Comparison of ENCODE assay signal across 8 mouse cellular contexts in the genomic region with DNA sequence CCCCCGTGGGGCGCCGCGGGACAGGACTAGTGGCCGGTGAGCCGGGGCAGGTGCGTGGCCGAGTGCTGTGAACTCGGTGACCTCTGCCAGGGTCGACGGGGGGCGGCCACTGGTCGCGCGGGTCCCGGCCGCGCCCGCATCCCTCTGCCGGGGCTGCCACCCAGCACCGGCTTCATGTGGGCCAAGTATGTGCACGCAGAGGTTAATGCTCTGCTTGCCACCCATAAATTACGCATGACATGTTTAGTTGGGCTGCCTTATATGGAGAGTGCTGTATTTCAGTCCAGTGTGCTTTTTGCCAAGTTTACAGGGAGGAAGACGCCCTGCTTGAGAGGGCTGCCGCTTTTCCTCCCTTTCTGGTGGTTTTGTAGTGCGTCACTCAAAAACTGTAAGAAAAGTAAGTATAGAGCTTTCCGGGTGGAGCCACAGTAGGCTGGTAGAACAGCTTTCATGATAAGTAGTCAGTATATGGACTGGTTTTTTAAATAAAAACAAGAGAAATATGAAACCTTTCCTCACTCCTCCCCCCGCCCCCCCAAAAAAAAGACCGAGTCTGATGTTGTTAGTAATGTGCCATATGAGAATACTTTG. TPM values are rescaled to one million over a fixed set of nuclear protein-coding genes. Genes with fewer than 3 reads are reported as not detected.
DNase-seq lines count a peak whose midpoint lies in the region; ATAC-seq and TF ChIP-seq lines count a peak whose summit lies in the region.

No protein-coding gene starts in this region.

- H3K4me2 ChIP-seq in midbrain, embryonic 16.5 days (ENCODE audit: low read length): peak overlapping the region; percentile 85

- DNase-seq in A20 (ENCODE audit: low read depth, low spot score) (peak; percentile 81), MN1 (ENCODE audit: low spot score) (peak; percentile 77)
- peak; percentile 72 to 75 for DNase-seq in gastrocnemius, adult 8-10 months (ENCODE audit: low spot score in 2 of 2)
- DNase-seq in liver, adult 2 months (ENCODE audit: extremely low read depth, low read depth, low spot score): peak; percentile 86
- DNase-seq in thymus, postnatal 10 days (ENCODE audit: low spot score in 2 of 2): peak; percentile 38 to 45

- TF ChIP-seq CTCF in cortical plate, adult 2 months (IDR thresholded peaks at IDR 0.05; ENCODE audit: extremely low read depth, insufficient read depth, low read length): no peak
- no peak for TF ChIP-seq CTCF in liver, adult 2 months (IDR thresholded peaks at IDR 0.05; ENCODE audit: low read depth, low read length)

- WGBS in liver, adult 2 months: 1% methylated on average over 29 of the region's 29 CpGs
- WGBS in midbrain, embryonic 16.5 days: 1% methylated on average over 28 of the region's 29 CpGs

- peaks cover 21% of the 10 kb centered on the region; the same call in 1 of the 2 replicates for H3K79me2 ChIP-seq in liver, adult 2 months (ENCODE audit: control insufficient read depth, insufficient read depth, low read length)

- no peaks in the 10 kb centered on the region for H3K9me3 ChIP-seq in midbrain, embryonic 16.5 days (replicated peaks; ENCODE audit: control insufficient read depth, low read length, poor library complexity, severe bottlenecking)

- TF ChIP-seq POLR2A in cortical plate, adult 2 months (IDR thresholded peaks at IDR 0.05; ENCODE audit: extremely low read depth, insufficient read depth, low read length): 0 out of 2 replicates have a peak, but pooled peaks have one; percentile 25
- TF ChIP-seq POLR2A in liver, adult 2 months (IDR thresholded peaks at IDR 0.05; ENCODE audit: extremely low read depth, insufficient read depth, low read length): no peak

- peak overlapping the region; percentile 87 for H3K9ac ChIP-seq in liver, adult 2 months (ENCODE audit: low read depth, low read length)
- peak overlapping the region; percentile 87 for H3K9ac ChIP-seq in midbrain, embryonic 16.5 days (ENCODE audit: low read depth, low read length)

- H3K4me1 ChIP-seq in cortical plate, adult 2 months (ENCODE audit: control insufficient read depth, insufficient read depth, low read length): peaks cover 1% of the 10 kb centered on the region; the same call in 1 of the 2 replicates
- peaks cover 28% of the 10 kb centered on the region for H3K4me1 ChIP-seq in liver, adult 2 months (ENCODE audit: control insufficient read depth, insufficient read depth, low read length)
- H3K4me1 ChIP-seq in midbrain, embryonic 16.5 days (ENCODE audit: control insufficient read depth, insufficient read depth, low read length): peaks cover 25% of the 10 kb centered on the region

- no peaks in the 10 kb centered on the region for H3K36me3 ChIP-seq in liver, adult 2 months (ENCODE audit: control insufficient read depth, insufficient read depth, low read length)
- H3K36me3 ChIP-seq in midbrain, embryonic 16.5 days (ENCODE audit: control insufficient read depth, insufficient read depth, low read length): no peaks in the 10 kb centered on the region

- peak overlapping the region; percentile 99 for H3K27ac ChIP-seq in cortical plate, adult 2 months (ENCODE audit: insufficient read depth, low read length)
- H3K27ac ChIP-seq in liver, adult 2 months (replicated peaks; ENCODE audit: insufficient read depth, low read depth, low read length): peak overlapping the region; percentile 84
- H3K27ac ChIP-seq in midbrain, embryonic 16.5 days (ENCODE audit: low read length): peak overlapping the region; percentile 85

- H3K27me3 ChIP-seq in liver, adult 2 months (ENCODE audit: control insufficient read depth, insufficient read depth, low read length): no peaks in the 10 kb centered on the region
- no peaks in the 10 kb centered on the region for H3K27me3 ChIP-seq in midbrain, embryonic 16.5 days (ENCODE audit: control insufficient read depth, insufficient read depth, low read depth, low read length)

- peak; percentile 57 for ATAC-seq in inflammation-experienced regulatory T-cells, adult 6 months
- peak; percentile 87 for ATAC-seq in midbrain, embryonic 16.5 days

- peak overlapping the region; percentile 93 for H3K4me3 ChIP-seq in cortical plate, adult 2 months (ENCODE audit: insufficient read depth, low read length)
- peak overlapping the region; percentile 75 for H3K4me3 ChIP-seq in liver, adult 2 months (ENCODE audit: insufficient read depth, low read depth, low read length)
- peak overlapping the region; percentile 83 for H3K4me3 ChIP-seq in midbrain, embryonic 16.5 days (ENCODE audit: low read depth, low read length)

RNA-seq across cellular contexts. Expression of gene Mbnl1, which starts 29.0 kb away (rescaled TPM):
- polyA plus RNA-seq in cortical plate, adult 2 months (2012; rRNA removed): 47.1 and 49.0 TPM in 2 replicates
- 100 to 1,000 TPM; 579 to 697 (median 625) TPM for total RNA-seq in gastrocnemius, adult 8-10 months (2022)
- polyA plus RNA-seq in inflammation-experienced regulatory T-cells, adult 6 months (2017; shearing (Covaris generic)): 100 to 1,000 TPM; 763 to 996 (median 829) TPM
- total RNA-seq in liver, adult 2 months (2014; rRNA removed): 107 and 111 TPM in 2 replicates
- 22.6 and 27.3 TPM in 2 replicates for polyA plus RNA-seq in liver, adult 2 months (2012; rRNA removed)
- 46.8 and 48.7 TPM in 2 replicates for polyA plus RNA-seq in midbrain, embryonic 16.5 days (2015; fragmentation: Nextera tagmentation; extraction: Ambion mirVana)

Comparison
In these comparisons a context has a peak if more than half of its experiments do, and no peak if none do; other contexts are left out.
1. Peak in every context shown above with its lines: DNase-seq, ATAC-seq, H3K4me3 ChIP-seq and H3K27ac ChIP-seq.
2. RNA of gene Mbnl1, which starts 29.0 kb away (polyA plus RNA-seq): 763 to 996 TPM in inflammation-experienced regulatory T-cells, adult 6 months; 47.1 to 49.0 TPM in cortical plate, adult 2 months, 46.8 to 48.7 TPM in midbrain, embryonic 16.5 days and 22.6 to 27.3 TPM in liver, adult 2 months; every median in the first group is over 10 times any median in the second.